Mouse (Mus musculus): ENCODE results near the gene Hist1h4f. TPM values are rescaled to one million over a fixed set of nuclear protein-coding genes. Genes with fewer than 3 reads are reported as not detected.
"Not testable (repeated sequence)": the region's sequence is repeated elsewhere in the genome, so short reads cannot be mapped to it uniquely, and the experiment has no call there.

The Hist1h4f gene
- polyA plus RNA-seq, 1 experiment: 4.7 TPM

- DNase-seq: no peak
- H3K27ac ChIP-seq (ENCODE audit: insufficient read depth, low read length): no peak within 1 kb of the TSS
- TF ChIP-seq POLR2A (IDR thresholded peaks at IDR 0.05; ENCODE audit: borderline replicate concordance, insufficient read depth, low read length) (no peak), CTCF (IDR thresholded peaks at IDR 0.05; ENCODE audit: borderline replicate concordance, insufficient read depth, low read depth, low read length) (no peak)
Observed at GRCm38 (mm10) chr13:23552962-23553361, 1.5 kb upstream of the Hist1h4f start, which contains the start of gene Hist1h1d. Gene Hist1h1d (plus strand): TSS chr13:23553262.

GRCm38 (mm10) chr13:23551931-23552914 is 775 bp upstream of the Hist1h4f start:
- WGBS: 43% methylated on average over 8 of the region's 8 CpGs
- TF ChIP-seq CTCF (IDR thresholded peaks at IDR 0.05; ENCODE audit: borderline replicate concordance, insufficient read depth, low read depth, low read length): no peak
- no peak for TF ChIP-seq POLR2A (IDR thresholded peaks at IDR 0.05; ENCODE audit: borderline replicate concordance, insufficient read depth, low read length)
- Histone ChIP-seq H3K4me1 (ENCODE audit: control insufficient read depth, insufficient read depth, low read length) (peaks cover 2% of the 10 kb centered on the region; the same call in 1 of the 2 replicates), H3K4me3 (replicated peaks; ENCODE audit: insufficient read depth, low read depth, low read length) (peak overlapping the region; percentile 42), H3K27me3 (ENCODE audit: control insufficient read depth, insufficient read depth, low read length) (no peaks in the 10 kb centered on the region), H3K27ac (ENCODE audit: insufficient read depth, low read length) (no peak overlapping the region)
- no peak for DNase-seq

More at GRCm38 (mm10) chr13:23552962-23553361, 1.5 kb upstream of the Hist1h4f start, which contains the start of gene Hist1h1d:
- H3K4me1 ChIP-seq (ENCODE audit: control insufficient read depth, insufficient read depth, low read length): peaks cover 2% of the 10 kb centered on the region; the same call in 1 of the 2 replicates
- no peak within 1 kb of the TSS for H3K4me3 ChIP-seq (replicated peaks; ENCODE audit: insufficient read depth, low read depth, low read length)
- no peaks in the 10 kb centered on the region for H3K27me3 ChIP-seq (ENCODE audit: control insufficient read depth, insufficient read depth, low read length)

- TF ChIP-seq CTCF (IDR thresholded peaks at IDR 0.05; ENCODE audit: borderline replicate concordance, insufficient read depth, low read depth, low read length) (no peak), POLR2A (IDR thresholded peaks at IDR 0.05; ENCODE audit: borderline replicate concordance, insufficient read depth, low read length) (no peak)
- Histone ChIP-seq H3K4me3 (replicated peaks; ENCODE audit: insufficient read depth, low read depth, low read length) (no peak overlapping the region), H3K4me1 (ENCODE audit: control insufficient read depth, insufficient read depth, low read length) (no peaks in the 10 kb centered on the region; the same call in 1 of the 2 replicates), H3K27ac (ENCODE audit: insufficient read depth, low read length) (no peak overlapping the region), H3K27me3 (ENCODE audit: control insufficient read depth, insufficient read depth, low read length) (no peaks in the 10 kb centered on the region)
- DNase-seq: no peak
- WGBS: 15% methylated on average over 3 of the region's 3 CpGs
Observed at GRCm38 (mm10) chr13:23550761-23551145, 695 bp downstream of the Hist1h4f start.

- whole genome bisulfite sequencing: 80% methylated on average over 5 of the region's 5 CpGs
- Histone ChIP-seq H3K4me3 (replicated peaks; ENCODE audit: insufficient read depth, low read depth, low read length) (no peak overlapping the region), H3K27ac (ENCODE audit: insufficient read depth, low read length) (no peak overlapping the region), H3K4me1 (ENCODE audit: control insufficient read depth, insufficient read depth, low read length) (no peaks in the 10 kb centered on the region), H3K27me3 (ENCODE audit: control insufficient read depth, insufficient read depth, low read length) (no peaks in the 10 kb centered on the region)
- DNase-seq: no peak
- no peak for TF ChIP-seq CTCF (IDR thresholded peaks at IDR 0.05; ENCODE audit: borderline replicate concordance, insufficient read depth, low read depth, low read length)
- no peak for TF ChIP-seq POLR2A (IDR thresholded peaks at IDR 0.05; ENCODE audit: borderline replicate concordance, insufficient read depth, low read length)
Observed at GRCm38 (mm10) chr13:23546694-23547093, 4.8 kb downstream of the Hist1h4f start.

GRCm38 (mm10) chr13:23544787-23545120 is 6.7 kb downstream of the Hist1h4f start:
- 1% methylated on average over 13 of the region's 14 CpGs for WGBS
- peak in 1 of 2 experiments; percentile 49 for DNase-seq
- not testable (repeated sequence) for H3K27ac ChIP-seq (ENCODE audit: insufficient read depth, low read length); H3K27me3 ChIP-seq (ENCODE audit: control insufficient read depth, insufficient read depth, low read length); H3K4me1 ChIP-seq (ENCODE audit: control insufficient read depth, insufficient read depth, low read length)
- peak overlapping the region; percentile 15 for H3K4me3 ChIP-seq (replicated peaks; ENCODE audit: insufficient read depth, low read depth, low read length)

GRCm38 (mm10) chr13:23543965-23544786 is 7.3 kb downstream of the Hist1h4f start, which contains the start of gene Hist1h3f:
Gene Hist1h3f (plus strand): TSS chr13:23544052.
- peak within 1 kb of the TSS; percentile 64 for H3K4me3 ChIP-seq (replicated peaks; ENCODE audit: insufficient read depth, low read depth, low read length)
- TF ChIP-seq CTCF (IDR thresholded peaks at IDR 0.05; ENCODE audit: borderline replicate concordance, insufficient read depth, low read depth, low read length): no peak
- peak; percentile 84; the same call in 1 of the 2 replicates for TF ChIP-seq POLR2A (IDR thresholded peaks at IDR 0.05; ENCODE audit: borderline replicate concordance, insufficient read depth, low read length)
- peak within 1 kb of the TSS; percentile 86; the same call in 1 of the 2 replicates for H3K27ac ChIP-seq (ENCODE audit: insufficient read depth, low read length)
- DNase-seq: peak; percentile 82 to 92
- H3K27me3 ChIP-seq (ENCODE audit: control insufficient read depth, insufficient read depth, low read length): no peaks in the 10 kb centered on the region
- WGBS: under 1% methylated on average over 29 of the region's 45 CpGs
- H3K4me1 ChIP-seq (ENCODE audit: control insufficient read depth, insufficient read depth, low read length): no peaks in the 10 kb centered on the region

GRCm38 (mm10) chr13:23542999-23543607 is 8.3 kb downstream of the Hist1h4f start, which contains the start of gene Hist1h2bh:
Gene Hist1h2bh (minus strand): TSS chr13:23543392.
- not testable (repeated sequence) for H3K27ac ChIP-seq (ENCODE audit: insufficient read depth, low read length); H3K27me3 ChIP-seq (ENCODE audit: control insufficient read depth, insufficient read depth, low read length); H3K4me1 ChIP-seq (ENCODE audit: control insufficient read depth, insufficient read depth, low read length)
- peak within 1 kb of the TSS; percentile 64 for H3K4me3 ChIP-seq (replicated peaks; ENCODE audit: insufficient read depth, low read depth, low read length)
- WGBS: under 1% methylated on average over 40 of the region's 42 CpGs
- DNase-seq: peak; percentile 62 to 76

- H3K4me1 ChIP-seq (ENCODE audit: control insufficient read depth, insufficient read depth, low read length); DNase-seq; H3K4me3 ChIP-seq (replicated peaks; ENCODE audit: insufficient read depth, low read depth, low read length); H3K27me3 ChIP-seq (ENCODE audit: control insufficient read depth, insufficient read depth, low read length); H3K27ac ChIP-seq (ENCODE audit: insufficient read depth, low read length): not testable (repeated sequence)
- WGBS: 19% methylated on average over 3 of the region's 3 CpGs
Observed at GRCm38 (mm10) chr13:23542225-23542980, 9.0 kb downstream of the Hist1h4f start.

All from cerebellum, adult 2 months (tissue).